Mouse (Mus musculus) limb, embryonic 12.5 days (tissue): ENCODE data around the gene Dtx3l. TPM values are rescaled to one million over a fixed set of nuclear protein-coding genes. Genes with fewer than 3 reads are reported as not detected.
A peak's percentile ranks its signal among the peaks of the same experiment; 100 is the strongest.
"Not testable (repeated sequence)": the region's sequence is repeated elsewhere in the genome, so short reads cannot be mapped to it uniquely, and the experiment has no call there.

Experiments
- ATAC-seq: fragments of 200-750 bp; cut with Nextera tagmentation; 2 replicates; pipeline ENCODE4 v1.8.0; 2017; ENCODE audit warnings: low read depth, moderate TSS enrichment; ENCODE audit not compliant: insufficient number of reproducible peaks, insufficient read depth, low FRiP score, low TSS enrichment
- H3K27ac ChIP-seq: fragments of 300-500 bp; sonication (generic); 2 replicates; pipeline ENCODE4 v1.5.1; 2016; ENCODE audit warnings: mild to moderate bottlenecking, moderate library complexity
- H3K27me3 ChIP-seq: fragments of 300-500 bp; sonication (generic); 2 replicates; pipeline ENCODE4 v1.6.1; 2016; ENCODE audit warnings: mild to moderate bottlenecking, moderate library complexity
- H3K36me3 ChIP-seq: fragments of 300-500 bp; sonication (generic); 2 replicates; pipeline ENCODE4 v1.6.1; 2016; ENCODE audit warnings: mild to moderate bottlenecking, moderate library complexity
- H3K4me1 ChIP-seq: fragments of 300-500 bp; sonication (generic); replicated peaks from 2 replicates; pipeline ENCODE4 v1.6.1; 2016
- H3K4me2 ChIP-seq: fragments of 300-500 bp; sonication (generic); 2 replicates; pipeline ENCODE4 v1.6.1; 2016; ENCODE audit warnings: mild to moderate bottlenecking, moderate library complexity
- H3K4me3 ChIP-seq: fragments of 300-500 bp; sonication (generic); replicated peaks from 2 replicates; pipeline ENCODE4 v1.5.1; 2016; ENCODE audit warnings: mild to moderate bottlenecking
- H3K9ac ChIP-seq: fragments of 300-500 bp; sonication (generic); replicated peaks from 2 replicates; pipeline ENCODE4 v1.6.1; 2016; ENCODE audit warnings: mild to moderate bottlenecking, moderate library complexity
- H3K9me3 ChIP-seq: fragments of 300-500 bp; sonication (generic); 2 replicates; pipeline ENCODE4 v1.6.1; 2016; ENCODE audit warnings: mild to moderate bottlenecking, moderate library complexity
- WGBS: fragments of 180-500 bp; shearing (Covaris S2); methylation state at CpG from one replicate; pipeline ENCODE4 v1.1.7; 2016; 5-methylcytosine and 5-hydroxymethylcytosine counted together
- polyA plus RNA-seq: library from polyadenylated mRNA; unstranded; fragments of >200 nt; fragmentation: Nextera tagmentation; extraction: Ambion mirVana; gene quantifications from 2 replicates; pipeline ENCODE4 v1.2.1, GENCODE M21; 2016

Dtx3l gene
- 3.8 and 3.9 TPM in 2 replicates for polyA plus RNA-seq

DNA sequence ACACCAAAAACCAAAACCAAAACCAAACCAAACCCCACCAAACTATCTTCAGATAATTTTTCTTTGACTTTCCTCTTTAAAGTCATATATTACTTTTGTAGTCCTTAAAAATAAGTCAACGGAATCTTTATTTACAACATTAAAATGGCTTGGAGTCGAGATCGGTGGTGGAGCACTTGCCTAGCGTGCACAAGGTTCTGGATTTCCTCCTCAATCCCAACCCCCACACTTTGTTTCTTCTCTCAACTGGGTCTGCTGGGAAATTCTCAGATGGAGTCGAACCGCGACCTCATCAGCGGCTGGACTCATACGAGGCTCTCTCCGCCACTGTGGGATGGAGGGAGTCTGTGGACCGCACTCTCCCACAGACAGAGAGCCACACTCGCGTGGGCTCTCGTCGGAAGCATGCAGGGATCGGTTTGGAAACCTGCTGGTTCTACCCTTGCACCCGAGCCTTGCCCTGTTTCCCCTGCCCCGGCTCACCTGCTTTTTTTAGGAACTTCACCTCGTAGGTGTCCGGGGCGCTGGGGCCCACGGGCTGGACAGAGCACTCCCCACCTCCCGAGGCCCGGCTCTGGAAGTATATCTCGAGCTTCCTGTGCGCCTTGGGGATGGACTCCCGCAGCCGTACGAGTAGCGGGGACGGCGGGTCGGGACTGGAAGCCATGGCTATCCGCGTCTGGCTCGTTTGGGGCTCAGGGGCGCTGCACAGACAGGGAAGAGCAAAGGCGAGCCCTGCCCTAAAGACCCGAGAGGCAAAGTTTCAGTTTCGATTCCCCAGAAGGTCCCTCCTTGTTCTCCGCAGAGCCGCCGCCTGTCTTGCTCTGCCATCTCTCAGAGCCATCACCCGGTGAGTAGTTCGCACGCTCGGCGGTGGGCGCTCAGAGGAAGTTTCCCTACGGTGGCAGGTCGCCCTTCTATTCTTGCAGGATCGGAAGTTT lies at the start of gene Dtx3l, which contains the start of gene Parp9:
TSS of gene Dtx3l (minus strand) at position 941 of the 941 bp plus-strand sequence.
TSS of gene Parp9 (plus strand) at position 260 of the 941 bp plus-strand sequence.
- WGBS = 2% methylated on average over 52 of the region's 52 CpGs
- H3K27ac ChIP-seq = no peak within 1 kb of the TSS
- ATAC-seq = no peak
- H3K36me3 ChIP-seq = peaks cover 2% of the 10 kb centered on the region; the same call in 1 of the 2 replicates
- peaks cover 10% of the 10 kb centered on the region for H3K27me3 ChIP-seq
- peak within 1 kb of the TSS; percentile 78 for H3K4me2 ChIP-seq
- H3K4me3 ChIP-seq = peak within 1 kb of the TSS; percentile 62
- peaks cover 7% of the 10 kb centered on the region; the same call in 1 of the 2 replicates for H3K4me1 ChIP-seq
- H3K9me3 ChIP-seq = no peaks in the 10 kb centered on the region
- H3K9ac ChIP-seq = peak within 1 kb of the TSS; percentile 73

DNA sequence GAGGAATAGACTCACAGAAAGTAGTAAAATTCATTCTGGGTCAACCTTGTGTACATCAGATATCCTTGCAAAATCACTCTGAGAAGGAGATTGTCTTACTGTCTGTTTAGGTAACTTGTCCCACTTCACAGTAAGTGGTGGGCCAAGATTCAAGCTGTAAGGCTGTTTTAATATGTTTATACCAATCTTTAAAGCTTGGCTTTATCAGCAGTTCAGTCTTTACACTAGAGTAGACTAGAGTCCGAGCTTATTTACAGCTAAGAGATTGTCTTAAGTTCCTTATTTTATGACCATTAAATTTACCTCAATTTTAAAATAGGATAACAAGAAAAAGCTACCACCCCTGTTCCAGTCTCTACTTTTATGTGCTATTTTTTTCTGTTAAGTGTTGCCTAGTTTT lies 49.0 kb upstream of the Dtx3l start:
- H3K4me3 ChIP-seq = no peak overlapping the region
- peaks cover 8% of the 10 kb centered on the region; the same call in 1 of the 2 replicates for H3K4me1 ChIP-seq
- no peaks in the 10 kb centered on the region for H3K36me3 ChIP-seq
- WGBS = 66% methylated on average over 1 of the region's 1 CpGs
- no peak overlapping the region for H3K27ac ChIP-seq
- no peak for ATAC-seq
- no peak overlapping the region for H3K4me2 ChIP-seq
- H3K9me3 ChIP-seq = no peaks in the 10 kb centered on the region
- no peaks in the 10 kb centered on the region for H3K27me3 ChIP-seq
- no peak overlapping the region for H3K9ac ChIP-seq

DNA sequence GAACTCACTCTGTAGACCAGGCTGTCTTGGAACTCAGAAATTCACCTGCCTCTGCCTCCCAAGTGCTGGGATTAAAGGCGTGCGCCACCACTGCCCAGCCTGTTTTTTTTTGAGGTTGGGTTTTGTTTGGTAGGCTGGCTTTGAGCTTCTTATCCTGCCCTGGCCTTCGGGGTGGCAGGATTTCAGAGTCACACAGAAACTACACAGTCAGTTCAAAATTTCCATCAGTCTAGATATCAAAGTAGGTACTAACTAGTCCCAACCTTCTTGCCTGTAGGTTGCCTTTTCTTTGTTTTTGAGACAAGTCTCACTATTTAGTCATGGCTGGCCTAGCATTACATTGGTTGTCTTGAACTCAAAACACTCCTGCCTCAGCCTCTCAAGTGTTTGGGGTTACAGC lies 45.5 kb upstream of the Dtx3l start:
- Histone ChIP-seq H3K27me3 (no peaks in the 10 kb centered on the region), H3K9me3 (no peaks in the 10 kb centered on the region), H3K9ac (no peak overlapping the region), H3K36me3 (no peaks in the 10 kb centered on the region), H3K27ac (no peak overlapping the region), H3K4me3 (peak overlapping the region; percentile 76), H3K4me2 (peak overlapping the region; percentile 70), H3K4me1 (peaks cover 8% of the 10 kb centered on the region; the same call in 1 of the 2 replicates)
- ATAC-seq = no peak
- 69% methylated on average over 3 of the region's 3 CpGs for WGBS

DNA sequence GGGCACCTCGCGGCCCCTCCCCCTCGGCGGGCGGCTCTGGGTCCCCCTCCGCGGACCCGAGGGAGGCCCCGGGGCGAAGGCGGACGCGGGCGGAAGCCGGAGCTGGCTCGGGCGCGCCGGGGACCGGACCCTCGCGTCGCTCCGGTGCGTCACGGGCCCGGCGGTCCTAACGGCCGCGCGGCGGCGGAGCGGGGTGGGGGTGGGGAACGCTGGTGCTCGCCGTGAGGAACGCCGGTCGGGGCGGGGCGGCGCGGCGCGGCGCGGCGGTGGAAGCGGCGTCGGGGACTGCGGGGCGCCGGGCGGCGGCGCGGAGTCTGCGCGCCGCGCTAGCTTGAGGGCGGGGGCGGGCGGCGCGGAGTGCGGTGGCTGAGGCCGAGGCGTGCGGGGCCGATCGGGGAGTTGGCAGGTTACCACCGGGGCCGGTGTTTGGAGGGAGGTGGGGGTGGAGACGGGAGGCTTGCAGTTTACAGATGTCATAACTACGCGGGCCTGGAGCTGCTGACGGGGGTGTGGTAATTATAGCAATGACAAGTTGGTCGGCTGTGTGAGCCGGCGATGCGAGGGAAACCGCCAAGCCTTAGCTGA lies 44.7 kb upstream of the Dtx3l start:
- WGBS = under 1% methylated on average over 68 of the region's 86 CpGs
- Histone ChIP-seq H3K9me3 (no peaks in the 10 kb centered on the region), H3K27ac (peak overlapping the region; percentile 97), H3K9ac (peak overlapping the region; percentile 90), H3K4me1 (peaks cover 8% of the 10 kb centered on the region; the same call in 1 of the 2 replicates), H3K36me3 (no peaks in the 10 kb centered on the region), H3K4me2 (peak overlapping the region; percentile 70), H3K27me3 (no peaks in the 10 kb centered on the region), H3K4me3 (peak overlapping the region; percentile 76)
- peak; percentile 49 for ATAC-seq

DNA sequence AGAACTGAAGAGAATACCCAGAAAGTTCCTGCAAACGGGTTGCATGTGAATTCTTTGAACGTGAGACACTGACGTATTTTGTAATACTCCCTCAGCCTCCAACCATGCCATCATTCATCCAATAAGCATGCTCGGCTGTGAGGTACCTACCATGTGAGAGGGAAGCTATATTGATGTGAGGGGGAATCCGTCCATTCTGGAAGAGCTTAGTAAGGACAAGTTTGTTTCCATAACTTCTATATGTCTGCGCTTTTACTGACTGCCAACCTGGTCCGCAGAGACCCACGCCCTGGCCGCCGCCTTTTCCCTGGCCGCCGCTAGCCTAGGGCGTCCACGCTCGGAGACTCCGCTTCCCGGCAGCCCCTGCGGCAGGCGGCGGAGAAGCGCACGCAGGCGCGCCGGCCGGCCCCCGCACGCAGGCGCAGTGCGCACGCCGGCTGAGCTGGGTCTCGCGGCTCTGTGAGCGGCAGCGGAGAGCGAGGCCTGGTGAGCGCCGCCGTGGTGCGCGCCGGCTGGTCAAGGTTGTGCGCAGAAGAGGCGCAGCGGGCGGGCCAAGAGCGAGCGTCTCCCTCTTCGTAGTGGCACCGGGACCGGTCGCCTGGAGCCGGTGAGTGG lies 44.1 kb upstream of the Dtx3l start:
- WGBS = under 1% methylated on average over 54 of the region's 54 CpGs
- Histone ChIP-seq H3K9me3 (no peaks in the 10 kb centered on the region), H3K4me1 (peaks cover 8% of the 10 kb centered on the region; the same call in 1 of the 2 replicates), H3K4me3 (peak overlapping the region; percentile 76), H3K27me3 (no peaks in the 10 kb centered on the region), H3K4me2 (peak overlapping the region; percentile 70), H3K9ac (peak overlapping the region; percentile 90), H3K27ac (peak overlapping the region; percentile 97), H3K36me3 (no peaks in the 10 kb centered on the region)
- ATAC-seq = peak; percentile 90

DNA sequence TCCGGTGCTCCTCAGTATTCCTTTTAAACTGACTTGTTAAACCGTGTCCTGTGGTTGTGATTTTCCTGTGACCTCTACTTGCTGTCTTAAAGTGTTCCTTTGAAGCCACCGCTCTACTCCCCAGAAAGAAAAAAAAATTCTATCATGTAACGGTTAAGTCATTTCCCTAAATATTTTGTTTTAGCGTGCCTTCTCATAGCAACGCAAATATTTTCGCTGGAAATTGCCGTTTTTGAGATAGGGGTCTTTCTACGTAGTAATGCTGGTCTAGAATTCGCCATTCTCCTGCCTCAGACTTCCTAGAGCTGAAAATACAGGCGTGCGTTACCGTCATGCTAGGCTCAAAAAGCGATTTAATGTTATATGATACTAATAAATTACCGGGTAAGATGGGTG lies 43.6 kb upstream of the Dtx3l start:
- WGBS = 4% methylated on average over 15 of the region's 15 CpGs
- H3K36me3 ChIP-seq = no peaks in the 10 kb centered on the region
- H3K27ac ChIP-seq = 0 out of 2 replicates have a peak overlapping the region, but pooled peaks have one; percentile 25
- H3K9me3 ChIP-seq = no peaks in the 10 kb centered on the region
- H3K9ac ChIP-seq = no peak overlapping the region; the same call in 1 of the 2 replicates
- no peak for ATAC-seq
- no peaks in the 10 kb centered on the region for H3K27me3 ChIP-seq
- peak overlapping the region; percentile 70 for H3K4me2 ChIP-seq
- H3K4me1 ChIP-seq = peaks cover 8% of the 10 kb centered on the region; the same call in 1 of the 2 replicates
- peak overlapping the region; percentile 76 for H3K4me3 ChIP-seq

DNA sequence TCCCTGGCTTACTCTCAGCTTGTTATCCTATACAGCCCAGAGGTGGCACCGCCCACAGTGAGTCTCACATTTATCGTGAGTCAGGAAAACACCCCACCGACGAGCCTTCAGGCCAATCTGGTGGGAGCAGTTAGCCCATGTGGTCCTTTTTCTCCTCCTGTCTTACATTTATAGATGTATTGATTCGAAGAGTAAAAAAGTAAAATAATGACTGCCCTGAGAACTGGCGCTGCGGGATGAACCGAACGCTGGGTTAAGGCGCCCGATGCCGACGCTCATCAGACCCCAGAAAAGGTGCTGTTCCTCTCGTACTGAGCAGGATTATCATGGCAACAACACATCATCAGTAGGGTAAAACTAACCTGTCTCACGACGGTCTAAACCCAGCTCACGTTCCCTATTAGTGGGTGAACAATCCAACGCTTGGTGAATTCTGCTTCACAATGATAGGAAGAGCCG lies 42.4 kb upstream of the Dtx3l start:
- Histone ChIP-seq H3K27me3 (no peaks in the 10 kb centered on the region), H3K4me3 (no peak overlapping the region), H3K4me1 (peaks cover 8% of the 10 kb centered on the region; the same call in 1 of the 2 replicates), H3K36me3 (no peaks in the 10 kb centered on the region), H3K9ac (no peak overlapping the region), H3K4me2 (no peak overlapping the region), H3K9me3 (no peaks in the 10 kb centered on the region), H3K27ac (no peak overlapping the region)
- WGBS = 51% methylated on average over 19 of the region's 19 CpGs
- peak; percentile 95; the same call in 1 of the 2 replicates for ATAC-seq

DNA sequence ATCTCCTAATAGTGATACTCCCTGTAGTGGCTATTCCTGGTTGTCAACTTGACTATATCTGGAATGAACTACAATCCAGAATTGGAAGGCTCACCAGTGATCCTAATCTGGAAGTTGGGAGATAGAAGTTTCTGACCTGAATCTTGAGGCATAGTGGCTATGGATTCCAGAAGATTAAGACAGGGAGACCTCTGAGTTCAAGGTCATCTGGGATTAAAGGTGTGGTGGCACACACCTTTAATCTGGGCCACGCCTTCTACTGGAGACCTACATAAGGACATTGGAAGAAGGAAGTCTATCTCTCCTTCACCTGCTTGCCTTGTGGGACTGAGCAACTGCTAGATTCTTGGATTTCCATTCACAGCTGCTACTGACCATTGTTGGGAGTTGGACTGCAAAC lies 39.5 kb upstream of the Dtx3l start, which contains the start of gene Kpna1:
TSS of gene Kpna1 (plus strand) at position 301 of the 400 bp plus-strand sequence.
- not testable (repeated sequence) for H3K9me3 ChIP-seq, ATAC-seq, H3K27me3 ChIP-seq, H3K36me3 ChIP-seq, H3K4me1 ChIP-seq, H3K9ac ChIP-seq, H3K4me2 ChIP-seq, H3K27ac ChIP-seq, H3K4me3 ChIP-seq
- 90% methylated on average over 1 of the region's 1 CpGs for WGBS

DNA sequence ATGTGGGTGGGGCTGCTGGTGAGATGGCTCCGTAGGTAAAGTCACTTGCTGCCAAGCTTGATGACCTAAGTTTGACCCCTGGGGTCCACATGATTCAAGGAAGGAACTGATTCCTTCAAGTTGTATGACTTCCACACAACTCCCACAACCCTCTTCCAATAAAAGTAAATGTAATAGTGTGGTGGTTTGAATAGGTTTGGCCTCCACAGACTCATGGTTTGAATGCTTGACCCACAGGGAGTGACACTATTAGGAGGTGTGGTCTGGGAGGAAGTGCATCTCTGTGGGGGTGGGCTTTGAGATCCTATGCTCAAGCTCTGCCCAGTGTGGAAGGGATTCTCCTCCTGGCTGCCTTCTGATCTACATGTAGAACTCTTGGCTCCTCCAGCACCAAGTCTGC lies 35.1 kb upstream of the Dtx3l start:
- H3K4me1 ChIP-seq = no peaks in the 10 kb centered on the region
- no peak overlapping the region for H3K9ac ChIP-seq
- H3K4me2 ChIP-seq = no peak overlapping the region
- no peaks in the 10 kb centered on the region for H3K36me3 ChIP-seq
- WGBS = 43% methylated on average over 1 of the region's 1 CpGs
- H3K27me3 ChIP-seq = no peaks in the 10 kb centered on the region
- no peaks in the 10 kb centered on the region for H3K9me3 ChIP-seq
- H3K27ac ChIP-seq = no peak overlapping the region
- ATAC-seq = no peak
- no peak overlapping the region for H3K4me3 ChIP-seq

DNA sequence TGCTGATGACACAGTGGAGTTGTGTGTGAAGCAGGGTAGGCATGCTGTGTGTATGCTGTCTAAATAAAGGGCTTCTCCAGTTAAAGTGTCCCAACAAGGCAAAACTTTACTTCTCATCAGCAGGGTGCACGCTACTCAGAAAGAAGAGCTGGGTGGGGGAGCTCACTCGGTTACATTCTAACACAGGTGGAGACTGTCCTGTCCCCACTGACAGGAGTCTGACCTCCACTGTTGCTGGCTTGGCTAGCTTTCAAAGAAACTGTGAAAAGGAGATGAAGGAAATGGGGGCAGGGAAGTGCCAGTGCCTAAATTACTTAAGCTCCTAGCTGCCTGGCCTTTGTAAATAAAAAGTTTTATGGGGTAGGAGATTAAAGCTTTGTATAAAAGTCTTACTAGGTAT lies 29.2 kb upstream of the Dtx3l start:
- no peak overlapping the region for H3K27ac ChIP-seq
- peaks cover 11% of the 10 kb centered on the region for H3K4me1 ChIP-seq
- no peaks in the 10 kb centered on the region for H3K36me3 ChIP-seq
- no peak overlapping the region for H3K4me2 ChIP-seq
- no peak overlapping the region for H3K9ac ChIP-seq
- WGBS = 19% methylated on average over 2 of the region's 2 CpGs
- H3K27me3 ChIP-seq = no peaks in the 10 kb centered on the region
- no peak overlapping the region for H3K4me3 ChIP-seq
- ATAC-seq = no peak
- H3K9me3 ChIP-seq = no peaks in the 10 kb centered on the region

DNA sequence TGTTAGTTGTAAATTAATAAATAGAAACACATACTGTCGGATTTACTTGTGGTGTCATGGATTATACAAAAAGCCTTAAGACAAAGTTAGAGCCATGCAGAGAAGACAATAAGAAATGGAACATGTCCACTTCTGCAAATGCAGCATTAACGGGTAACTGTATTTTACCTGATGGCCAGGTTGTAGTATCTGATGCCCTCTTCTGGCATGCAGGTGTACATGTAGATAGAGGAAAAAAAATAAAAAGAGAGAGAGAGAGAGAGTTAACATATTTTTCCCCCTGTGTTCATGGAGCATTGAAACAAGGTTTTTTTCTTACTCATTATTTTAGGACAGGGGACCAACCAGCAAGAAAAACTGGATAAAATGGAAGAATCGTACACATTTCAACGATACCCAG lies 28.4 kb upstream of the Dtx3l start:
- Histone ChIP-seq H3K36me3 (no peaks in the 10 kb centered on the region), H3K27ac (no peak overlapping the region), H3K4me2 (no peak overlapping the region), H3K4me1 (peaks cover 11% of the 10 kb centered on the region), H3K4me3 (no peak overlapping the region), H3K9me3 (no peaks in the 10 kb centered on the region), H3K9ac (no peak overlapping the region), H3K27me3 (no peaks in the 10 kb centered on the region)
- WGBS = 84% methylated on average over 4 of the region's 4 CpGs
- no peak for ATAC-seq
